Mouse (Mus musculus) ES-Bruce4 (cell line): ENCODE measurements around the gene Olfr323. TPM values are rescaled to one million over a fixed set of nuclear protein-coding genes. Genes with fewer than 3 reads are reported as not detected.

Experiments used
- H3K27ac ChIP-seq: 2 replicates; pipeline ENCODE4 v1.5.1; 2012; ENCODE audit warnings: low read length, inconsistent platforms; ENCODE audit not compliant: insufficient read depth
- H3K27me3 ChIP-seq: 2 replicates; pipeline ENCODE4 v1.6.1; 2012; ENCODE audit warnings: mild to moderate bottlenecking, low read length, inconsistent platforms; ENCODE audit not compliant: control insufficient read depth, poor library complexity, insufficient read depth, severe bottlenecking
- H3K36me3 ChIP-seq: 2 replicates; pipeline ENCODE4 v1.6.1; 2012; ENCODE audit warnings: inconsistent platforms, mild to moderate bottlenecking, low read length, moderate library complexity; ENCODE audit not compliant: control insufficient read depth, poor library complexity, insufficient read depth, severe bottlenecking
- H3K4me1 ChIP-seq: one replicate; pipeline ENCODE4 v1.8.1; 2011; ENCODE audit warnings: low read length; ENCODE audit not compliant: control insufficient read depth, insufficient read depth
- H3K4me3 ChIP-seq: 2 replicates; pipeline ENCODE4 v1.5.1; 2011; ENCODE audit warnings: low read depth, mild to moderate bottlenecking, low read length
- H3K9ac ChIP-seq: 2 replicates; pipeline ENCODE4 v1.6.1; 2012; ENCODE audit warnings: low read depth, mild to moderate bottlenecking, inconsistent platforms; ENCODE audit not compliant: poor library complexity, severe bottlenecking
- H3K9me3 ChIP-seq: replicated peaks from 2 replicates; pipeline ENCODE4 v1.6.1; 2012; ENCODE audit warnings: mild to moderate bottlenecking, low read length, inconsistent platforms; ENCODE audit not compliant: control insufficient read depth, poor library complexity, insufficient read depth, severe bottlenecking
- CTCF ChIP-seq: IDR thresholded peaks from one replicate; pipeline ENCODE4 v1.8.1; 2011; ENCODE audit warnings: low read depth, low read length
- EP300 ChIP-seq: IDR thresholded peaks from 2 replicates; pipeline ENCODE4 v1.6.1; 2011; ENCODE audit warnings: low read depth, low read length; ENCODE audit not compliant: insufficient read depth
- POLR2A ChIP-seq: IDR thresholded peaks from one replicate; pipeline ENCODE4 v1.8.1; 2011; ENCODE audit warnings: low read length; ENCODE audit not compliant: insufficient read depth
- polyA plus RNA-seq: library from polyadenylated mRNA; stranded (reverse); fragments of >200 nt; gene quantifications from 2 replicates; pipeline ENCODE4 v1.2.4, GENCODE M21; 2011; ENCODE audit warnings: low read depth; ENCODE audit not compliant: missing spikeins, insufficient read depth, insufficient read length

The Olfr323 gene
- polyA plus RNA-seq, 1 experiment = not detected

GRCm38 (mm10) chr11:58641638-58642358 is 11.5 kb upstream of the Olfr323 start:
- Histone ChIP-seq H3K4me1 (no peaks in the 10 kb centered on the region), H3K36me3 (no peaks in the 10 kb centered on the region), H3K9ac (no peak overlapping the region), H3K9me3 (no peaks in the 10 kb centered on the region), H3K4me3 (no peak overlapping the region), H3K27me3 (peaks cover 2% of the 10 kb centered on the region; the same call in 1 of the 2 replicates), H3K27ac (no peak overlapping the region)
- TF ChIP-seq POLR2A (no peak), CTCF (no peak), EP300 (no peak)

- H3K27me3 ChIP-seq = peaks cover 2% of the 10 kb centered on the region; the same call in 1 of the 2 replicates
- H3K9me3 ChIP-seq = no peaks in the 10 kb centered on the region
- H3K4me3 ChIP-seq = no peak overlapping the region
- H3K9ac ChIP-seq = no peak overlapping the region
- no peak for TF ChIP-seq CTCF
- TF ChIP-seq POLR2A = no peak
- no peak for TF ChIP-seq EP300
- no peak overlapping the region for H3K27ac ChIP-seq
- no peaks in the 10 kb centered on the region for H3K4me1 ChIP-seq
- H3K36me3 ChIP-seq = no peaks in the 10 kb centered on the region
Observed at GRCm38 (mm10) chr11:58641057-58641456, 10.8 kb upstream of the Olfr323 start.

GRCm38 (mm10) chr11:58640272-58640867 is 10.1 kb upstream of the Olfr323 start, which contains the start of gene Trim58:
Gene Trim58 (plus strand): TSS chr11:58640465.
- Histone ChIP-seq H3K27ac (no peak within 1 kb of the TSS), H3K9me3 (no peaks in the 10 kb centered on the region)

GRCm38 (mm10) chr11:58638176-58638701 is 7.9 kb upstream of the Olfr323 start:
- Histone ChIP-seq H3K36me3 (no peaks in the 10 kb centered on the region), H3K27ac (no peak overlapping the region), H3K4me3 (no peak overlapping the region), H3K27me3 (peaks cover 2% of the 10 kb centered on the region), H3K9ac (no peak overlapping the region), H3K4me1 (no peaks in the 10 kb centered on the region), H3K9me3 (no peaks in the 10 kb centered on the region)
- TF ChIP-seq POLR2A (no peak), CTCF (no peak)

More at GRCm38 (mm10) chr11:58640272-58640867, 10.1 kb upstream of the Olfr323 start, which contains the start of gene Trim58:
- no peaks in the 10 kb centered on the region for H3K4me1 ChIP-seq
- H3K4me3 ChIP-seq = peak within 1 kb of the TSS; percentile 29
- H3K36me3 ChIP-seq = no peaks in the 10 kb centered on the region
- peaks cover 2% of the 10 kb centered on the region for H3K27me3 ChIP-seq
- TF ChIP-seq POLR2A = no peak
- TF ChIP-seq EP300 = no peak
- no peak for TF ChIP-seq CTCF
- no peak within 1 kb of the TSS for H3K9ac ChIP-seq

- Histone ChIP-seq H3K9me3 (no peaks in the 10 kb centered on the region), H3K4me1 (no peaks in the 10 kb centered on the region), H3K36me3 (no peaks in the 10 kb centered on the region), H3K9ac (no peak overlapping the region), H3K27me3 (peaks cover 2% of the 10 kb centered on the region), H3K4me3 (no peak overlapping the region), H3K27ac (no peak overlapping the region)
- TF ChIP-seq EP300 = no peak
- TF ChIP-seq POLR2A = no peak
- peak; percentile 78 for TF ChIP-seq CTCF
Observed at GRCm38 (mm10) chr11:58636376-58636977, 6.2 kb upstream of the Olfr323 start.

GRCm38 (mm10) chr11:58634878-58635277 is 4.6 kb upstream of the Olfr323 start:
- H3K36me3 ChIP-seq = no peaks in the 10 kb centered on the region

More at GRCm38 (mm10) chr11:58634878-58635277, 4.6 kb upstream of the Olfr323 start:
- H3K4me1 ChIP-seq = no peaks in the 10 kb centered on the region
- H3K4me3 ChIP-seq = no peak overlapping the region
- peaks cover 1% of the 10 kb centered on the region for H3K27me3 ChIP-seq
- TF ChIP-seq POLR2A (no peak), CTCF (no peak), EP300 (no peak)
- no peak overlapping the region for H3K27ac ChIP-seq
- H3K9me3 ChIP-seq = no peaks in the 10 kb centered on the region
- H3K9ac ChIP-seq = no peak overlapping the region
